ENCODE assay signal across 27 mouse cellular contexts in genomic region chr16:92767423-92767822, GRCm38 (mm10). TPM values are rescaled to one million over a fixed set of nuclear protein-coding genes. Genes with fewer than 3 reads are reported as not detected.
A peak's percentile ranks its signal among the peaks of the same experiment; 100 is the strongest.
DNase-seq lines count a peak whose midpoint lies in the region; ATAC-seq and TF ChIP-seq lines count a peak whose summit lies in the region.
"Had no signal": no experiment of that assay in that cellular context is flagged by ENCODE, and none has a peak within 500 bp of the region (broad histone marks: within the 10 kb centered on the region; RNA-seq: fewer than 3 reads in every experiment).

No protein-coding gene starts in this region.

- no peak overlapping the region for H3K4me2 ChIP-seq in embryonic facial prominence, embryonic 13.5 days
- H3K4me2 ChIP-seq: embryonic facial prominence, embryonic 12.5 days; heart, embryonic 15.5 days; midbrain, embryonic 15.5 days had no signal

- no peaks in the 10 kb centered on the region for H3K27me3 ChIP-seq in embryonic facial prominence, embryonic 13.5 days
- no peaks in the 10 kb centered on the region; the same call in 1 of the 2 replicates for H3K27me3 ChIP-seq in embryonic facial prominence, embryonic 10.5 days (replicated peaks; ENCODE audit: low read depth, poor library complexity, severe bottlenecking)
- no peaks in the 10 kb centered on the region for H3K27me3 ChIP-seq in heart, adult 2 months (ENCODE audit: control insufficient read depth, insufficient read depth, low read length)
- H3K27me3 ChIP-seq: embryonic facial prominence, embryonic 12.5 days; midbrain, embryonic 15.5 days had no signal

- H3K4me1 ChIP-seq in embryonic facial prominence, embryonic 13.5 days, result peaks cover 22% of the 10 kb centered on the region
- H3K4me1 ChIP-seq in embryonic facial prominence, embryonic 10.5 days, result no peaks in the 10 kb centered on the region
- peaks cover 2% of the 10 kb centered on the region; the same call in 1 of the 2 replicates for H3K4me1 ChIP-seq in heart, adult 2 months (ENCODE audit: control insufficient read depth, insufficient read depth, low read length)
- H3K4me1 ChIP-seq: embryonic facial prominence, embryonic 12.5 days; midbrain, embryonic 10.5 days; midbrain, embryonic 15.5 days had no signal

- no peak overlapping the region for H3K9ac ChIP-seq in embryonic facial prominence, embryonic 13.5 days
- no peak overlapping the region for H3K9ac ChIP-seq in heart, adult 2 months (ENCODE audit: low read depth, low read length)
- H3K9ac ChIP-seq: embryonic facial prominence, embryonic 12.5 days; heart, embryonic 15.5 days; liver, embryonic 14.5 days; midbrain, embryonic 15.5 days had no signal

- intact Hi-C loops in heart, adult 2 months (cut with DNase I), result no loop called here

- no peak for TF ChIP-seq CTCF in heart, adult 2 months (IDR thresholded peaks at IDR 0.05)

- TF ChIP-seq POLR2A in heart, adult 2 months (IDR thresholded peaks at IDR 0.05; ENCODE audit: insufficient read depth, low read depth, low read length), result no peak

- H3K27ac ChIP-seq in embryonic facial prominence, embryonic 13.5 days, result peak overlapping the region; percentile 4; the same call in 1 of the 2 replicates
- no peak overlapping the region for H3K27ac ChIP-seq in embryonic facial prominence, embryonic 10.5 days (replicated peaks)
- no peak overlapping the region for H3K27ac ChIP-seq in heart, adult 2 months
- H3K27ac ChIP-seq: embryonic facial prominence, embryonic 12.5 days; heart, embryonic 15.5 days; kidney, postnatal 0 days; liver, embryonic 14.5 days; midbrain, embryonic 10.5 days; midbrain, embryonic 15.5 days had no signal

- no peak for DNase-seq in embryonic facial prominence, embryonic 10.5 days (ENCODE audit: low spot score)
- peak; percentile 63 for DNase-seq in naive thymus-derived CD4-positive, alpha-beta T cell, adult 2 months (ENCODE audit: low read depth)
- DNase-seq in thymus, postnatal 25 days, result peak; percentile 62
- DNase-seq in left cerebral cortex, adult 11 months (ENCODE audit: low spot score), result no peak
- no peak for DNase-seq in heart, adult 2 months
- DNase-seq: adrenal gland, adult 8-10 months; cerebellum, adult 2 months; cerebellum, postnatal 14 days; gastrocnemius, postnatal 10 days; kidney, adult 8-10 months; layer of hippocampus, postnatal 36 days; liver; lung, adult 2 months; lung, postnatal 10 days; right cerebral cortex, postnatal 4 days had no signal

- 54% methylated on average over 7 of the region's 7 CpGs for WGBS in embryonic facial prominence, embryonic 13.5 days
- 86% methylated on average over 7 of the region's 7 CpGs for WGBS in embryonic facial prominence, embryonic 10.5 days
- WGBS in heart, adult 2 months, result 91% methylated on average over 7 of the region's 7 CpGs

- H3K9me3 ChIP-seq in embryonic facial prominence, embryonic 13.5 days, result no peaks in the 10 kb centered on the region
- no peaks in the 10 kb centered on the region for H3K9me3 ChIP-seq in embryonic facial prominence, embryonic 10.5 days
- H3K9me3 ChIP-seq: embryonic facial prominence, embryonic 12.5 days; heart, embryonic 15.5 days; midbrain, embryonic 10.5 days; midbrain, embryonic 15.5 days had no signal

- no peak overlapping the region for H3K4me3 ChIP-seq in embryonic facial prominence, embryonic 13.5 days
- H3K4me3 ChIP-seq in embryonic facial prominence, embryonic 10.5 days, result no peak overlapping the region
- H3K4me3 ChIP-seq in heart, adult 2 months, result no peak overlapping the region
- H3K4me3 ChIP-seq: embryonic facial prominence, embryonic 12.5 days; erythroblast, embryonic 14.5 days; heart, embryonic 15.5 days; midbrain, embryonic 10.5 days; midbrain, embryonic 15.5 days had no signal

- TF ChIP-seq EP300 in heart, adult 2 months (IDR thresholded peaks at IDR 0.05; ENCODE audit: insufficient read depth, low read depth, low read length), result no peak

- no peaks in the 10 kb centered on the region for H3K79me2 ChIP-seq in heart, adult 2 months (replicated peaks; ENCODE audit: control insufficient read depth, insufficient read depth, low read length)

- no peak for ATAC-seq in embryonic facial prominence, embryonic 13.5 days (ENCODE audit: insufficient number of reproducible peaks, insufficient read depth, low FRiP score, low TSS enrichment, low read depth)
- ATAC-seq in frontal cortex, adult (ENCODE audit: low TSS enrichment), result no peak
- ATAC-seq: forebrain, embryonic 16.5 days; hindbrain, embryonic 16.5 days; intestine, embryonic 16.5 days; midbrain, embryonic 15.5 days had no signal

- H3K36me3 ChIP-seq in embryonic facial prominence, embryonic 13.5 days, result no peaks in the 10 kb centered on the region
- H3K36me3 ChIP-seq in embryonic facial prominence, embryonic 10.5 days (replicated peaks), result no peaks in the 10 kb centered on the region
- no peaks in the 10 kb centered on the region for H3K36me3 ChIP-seq in heart, adult 2 months (ENCODE audit: control insufficient read depth, insufficient read depth, low read length)
- H3K36me3 ChIP-seq: embryonic facial prominence, embryonic 12.5 days; heart, embryonic 15.5 days; midbrain, embryonic 10.5 days; midbrain, embryonic 15.5 days had no signal

RNA-seq across cellular contexts. Expression of gene Runx1, which starts 58.5 kb away (rescaled TPM):
- 19.3 and 25.8 TPM in 2 replicates for polyA plus RNA-seq in embryonic facial prominence, embryonic 13.5 days (2015; fragmentation: Nextera tagmentation; extraction: Ambion mirVana)
- polyA plus RNA-seq in embryonic facial prominence, embryonic 10.5 days (2016; fragmentation: Nextera tagmentation; extraction: Ambion mirVana), result 3.0 and 3.1 TPM in 2 replicates
- 1 to 10 TPM; 1.8 to 2.1 TPM for total RNA-seq in heart, adult 2 months (2021)
- polyA plus RNA-seq in heart, adult 2 months (2012; rRNA removed), result 0.97 and 2.4 TPM in 2 replicates

Comparison
In these comparisons a context has a peak if more than half of its experiments do, and no peak if none do; other contexts are left out.
1. DNase-seq: peak in naive thymus-derived CD4-positive, alpha-beta T cell, adult 2 months (single experiment) and thymus, postnatal 25 days (single experiment); none in embryonic facial prominence, embryonic 10.5 days (single experiment), left cerebral cortex, adult 11 months (single experiment) and heart, adult 2 months (0 of 2).